Mouse (Mus musculus) megakaryocyte-erythroid progenitor cell, adult 5-6 weeks (primary cell): ENCODE data around the gene Qrich2. TPM values are rescaled to one million over a fixed set of nuclear protein-coding genes. Genes with fewer than 3 reads are reported as not detected.
"Not testable (repeated sequence)": the region's sequence is repeated elsewhere in the genome, so short reads cannot be mapped to it uniquely, and the experiment has no call there.

Source experiments
- ATAC-seq: replicated peaks from 2 replicates; pipeline ENCODE4 v1.8.0; 2016; ENCODE audit warnings: mild to moderate bottlenecking, inconsistent platforms; ENCODE audit not compliant: severe bottlenecking, poor library complexity, low FRiP score, low TSS enrichment
- total RNA-seq, 2 experiments: library from RNA; stranded (forward) in 1 of 2; stranded (reverse) in 1 of 2; fragments of 200-1000, 215-1000 nt in 1 of 2; fragments of >200 nt in 1 of 2; fragmentation: Nextera tagmentation in 1 of 2; gene quantifications; 2 replicates each; pipeline ENCODE4 v1.2.3; 2014 to 2017

The Qrich2 gene
- total RNA-seq, 2 experiments from 2014 or later = not detected

DNA sequence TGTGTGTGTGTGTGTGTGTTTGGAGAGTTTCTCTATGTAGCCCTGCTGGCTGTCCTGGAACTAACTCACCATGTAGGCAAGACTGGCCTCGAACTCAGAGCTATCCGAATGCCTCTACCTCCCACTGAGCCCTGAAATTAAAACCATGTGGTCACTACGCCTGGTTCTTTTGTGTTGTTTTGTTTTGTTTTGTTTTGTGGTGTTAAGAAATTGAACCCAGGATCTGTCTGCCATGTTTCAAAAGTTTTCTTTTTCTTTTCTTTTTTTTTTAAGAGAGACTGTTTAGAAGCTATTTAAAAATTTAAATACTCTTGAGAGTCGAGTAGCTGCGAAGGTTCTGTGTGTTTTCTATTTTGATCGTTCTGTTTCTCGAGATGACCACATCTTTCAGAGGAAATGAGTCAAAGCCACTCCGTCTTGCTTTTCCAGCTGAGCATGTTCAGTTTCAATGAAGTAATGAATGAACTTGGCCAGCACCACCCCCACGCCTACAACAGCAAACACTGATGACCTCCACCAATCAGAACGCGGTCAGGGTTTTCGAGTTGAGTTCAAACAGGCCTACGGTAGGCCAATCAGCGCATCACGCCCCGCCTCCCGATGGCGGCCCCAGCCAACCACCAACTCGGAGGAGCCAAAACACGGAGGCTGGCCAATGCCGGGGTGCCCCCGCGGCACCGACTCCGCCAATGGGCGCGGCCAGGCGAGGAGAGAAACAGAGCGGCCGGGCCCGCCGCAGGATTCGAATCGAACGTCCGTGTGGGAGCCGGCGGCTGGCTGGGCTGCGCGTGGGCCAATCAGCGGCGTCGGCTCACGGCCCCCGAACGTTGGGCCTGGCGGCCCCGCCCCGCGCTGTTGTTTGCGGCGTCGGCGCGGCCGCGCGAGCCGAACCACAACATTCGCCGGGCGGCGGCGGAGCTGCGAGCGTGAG is 32.4 kb downstream of the Qrich2 start, which contains the start of gene Ubald2:
Ubald2 (plus strand) TSS at position 739 of the 931 bp plus-strand sequence.
- ATAC-seq = peak; percentile 94

DNA sequence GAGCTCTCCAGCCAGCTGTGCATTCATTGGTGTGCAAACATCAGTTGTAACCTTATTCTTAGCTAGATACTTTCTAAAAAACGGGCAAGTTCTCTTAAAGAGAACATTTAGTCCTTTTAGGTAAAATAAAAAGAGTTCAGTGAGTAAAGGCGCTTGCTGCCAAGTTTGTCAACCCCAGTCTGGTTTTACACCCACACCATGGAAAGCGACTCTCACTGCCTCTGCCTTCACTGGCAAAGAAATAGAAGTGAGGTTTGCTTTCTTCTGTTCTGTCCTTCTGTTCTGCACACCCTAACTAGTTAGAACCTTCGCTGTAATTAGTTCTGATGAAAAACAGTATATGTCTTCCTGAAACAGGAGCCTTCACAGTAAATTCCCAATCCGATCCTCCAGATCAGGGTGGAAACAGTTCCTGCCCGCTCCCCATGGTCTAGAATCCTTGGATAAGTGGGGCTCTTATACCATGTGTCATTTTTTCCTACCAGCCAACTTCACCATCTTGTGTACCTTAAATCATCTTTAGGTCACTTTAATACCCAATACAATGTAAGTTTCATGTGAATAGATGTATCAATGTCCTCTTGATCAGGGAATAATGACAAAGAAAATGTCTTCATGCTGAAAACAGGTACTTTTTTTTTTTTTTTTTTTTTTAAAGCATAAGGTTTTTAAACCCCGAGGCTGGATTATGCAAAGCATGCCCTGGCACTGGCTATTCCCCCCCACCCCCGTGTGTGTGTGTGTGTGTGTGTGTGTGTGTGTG is 33.3 kb downstream of the Qrich2 start:
- no peak for ATAC-seq

DNA sequence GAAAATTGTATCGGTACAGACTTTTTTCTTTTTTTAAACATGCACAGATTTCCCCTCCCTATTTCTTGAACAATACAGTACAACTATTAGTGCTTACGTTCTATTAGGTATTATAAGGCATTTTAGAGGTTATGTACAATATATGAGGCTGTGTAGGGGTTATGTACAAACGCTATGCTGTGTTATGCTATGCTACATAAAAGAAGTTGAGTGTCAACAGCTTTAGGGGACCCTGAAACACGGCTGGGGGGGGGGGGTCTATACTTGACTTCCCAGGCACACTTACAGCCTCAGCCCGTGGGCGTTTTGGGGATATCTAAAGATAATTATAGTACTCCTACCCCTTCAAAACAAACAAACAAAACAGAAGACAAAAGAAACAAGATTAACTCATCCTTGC is 33.9 kb downstream of the Qrich2 start:
- no peak for ATAC-seq

DNA sequence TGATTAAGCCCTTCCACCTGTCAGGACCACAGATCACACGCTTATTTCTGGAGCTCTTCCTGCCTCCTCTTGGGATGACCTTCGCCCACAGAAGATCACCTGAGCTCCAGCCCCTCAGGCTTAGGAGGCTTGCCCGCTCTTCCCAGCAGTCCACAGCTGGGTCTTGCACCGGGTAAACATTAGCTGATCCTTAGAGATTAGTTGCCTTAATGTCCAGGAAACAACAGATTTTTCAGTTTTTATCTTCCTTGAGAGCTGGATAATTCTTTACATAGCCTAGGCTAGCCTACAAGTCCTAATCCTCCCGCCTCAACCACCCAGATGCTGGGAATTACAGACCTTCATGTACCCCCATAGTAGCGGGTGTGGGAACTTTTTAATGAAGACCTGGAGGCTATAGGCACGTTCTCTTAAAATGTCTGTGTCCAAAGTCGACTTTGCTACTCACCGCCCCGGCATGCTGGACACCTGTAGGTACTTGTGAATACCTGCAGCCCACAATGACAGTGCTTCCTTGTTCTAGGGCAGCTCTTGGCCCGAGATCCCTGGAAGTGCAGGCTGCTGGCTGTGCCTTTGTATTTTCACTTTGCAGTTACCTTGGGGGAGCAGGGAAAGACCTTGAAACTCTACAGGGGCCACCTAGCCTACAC is 34.5 kb downstream of the Qrich2 start:
- no peak for ATAC-seq

DNA sequence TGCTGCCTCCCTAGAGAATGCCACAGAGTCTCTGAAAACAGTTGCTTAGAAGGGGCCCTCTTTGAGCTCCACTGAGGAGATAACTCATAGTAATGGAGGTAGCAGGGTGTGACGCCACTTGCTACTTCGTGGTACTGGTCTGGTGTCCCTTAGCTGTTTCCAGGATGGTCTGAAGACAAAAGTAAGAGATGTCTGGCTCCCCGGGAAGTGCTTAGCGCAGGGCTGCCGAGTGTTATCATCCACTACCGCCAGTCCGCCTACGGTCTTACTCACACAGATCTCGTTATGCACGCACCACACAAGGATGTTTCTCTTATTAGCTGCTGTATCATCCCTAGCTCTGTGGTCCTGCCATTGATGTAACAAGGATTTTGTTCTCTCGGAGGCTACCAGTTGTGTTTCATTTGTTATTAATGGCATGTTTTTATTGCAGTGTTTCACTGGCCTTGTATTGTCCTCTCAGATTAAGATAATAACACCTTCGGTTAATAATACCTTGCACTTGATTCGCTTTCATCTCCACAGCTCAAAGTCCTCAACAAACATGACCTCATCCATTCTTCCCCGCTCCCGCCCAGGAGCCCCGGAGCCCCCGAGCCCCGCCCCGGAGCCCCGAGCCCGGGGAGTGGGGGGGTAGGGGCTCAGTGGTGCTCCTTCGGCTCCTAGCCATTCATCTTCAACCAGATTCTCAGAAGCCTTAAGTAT is 35.2 kb downstream of the Qrich2 start:
- no peak for ATAC-seq

DNA sequence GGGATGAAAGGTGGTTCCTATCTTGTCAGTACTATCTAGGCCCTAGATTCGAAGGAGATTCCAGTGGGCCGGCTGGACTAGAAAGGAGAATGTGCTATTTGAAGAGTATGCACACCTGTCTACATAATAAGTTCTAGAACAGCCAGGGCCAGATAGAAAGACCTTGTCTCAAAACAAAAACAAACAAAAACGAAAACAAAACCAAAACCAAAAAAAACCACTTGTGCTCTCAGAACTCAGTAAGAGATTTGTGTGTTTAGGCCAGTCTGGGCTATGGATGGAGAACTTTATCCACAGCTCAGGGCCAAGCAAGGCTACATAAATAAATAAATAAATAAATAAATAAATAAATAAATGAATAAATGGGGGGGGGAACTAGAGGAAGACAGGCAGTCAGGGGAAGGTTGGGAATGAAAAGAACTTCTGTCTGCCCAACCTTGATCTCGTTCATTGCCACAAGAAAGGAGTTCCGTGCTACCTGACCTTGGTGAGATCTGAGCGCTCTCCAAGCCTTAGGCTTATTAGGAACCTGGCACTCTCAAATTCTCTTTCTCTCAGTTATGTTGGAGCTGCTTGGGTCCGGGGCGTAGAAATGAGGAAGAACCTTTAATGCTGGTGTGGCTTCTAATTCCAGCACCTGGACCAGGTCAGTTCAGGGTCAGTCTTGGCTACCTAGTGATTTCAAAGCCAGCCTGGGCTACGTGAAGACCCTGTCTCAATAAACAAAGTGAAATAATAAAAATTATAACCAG is 36.0 kb downstream of the Qrich2 start:
- ATAC-seq = no peak

DNA sequence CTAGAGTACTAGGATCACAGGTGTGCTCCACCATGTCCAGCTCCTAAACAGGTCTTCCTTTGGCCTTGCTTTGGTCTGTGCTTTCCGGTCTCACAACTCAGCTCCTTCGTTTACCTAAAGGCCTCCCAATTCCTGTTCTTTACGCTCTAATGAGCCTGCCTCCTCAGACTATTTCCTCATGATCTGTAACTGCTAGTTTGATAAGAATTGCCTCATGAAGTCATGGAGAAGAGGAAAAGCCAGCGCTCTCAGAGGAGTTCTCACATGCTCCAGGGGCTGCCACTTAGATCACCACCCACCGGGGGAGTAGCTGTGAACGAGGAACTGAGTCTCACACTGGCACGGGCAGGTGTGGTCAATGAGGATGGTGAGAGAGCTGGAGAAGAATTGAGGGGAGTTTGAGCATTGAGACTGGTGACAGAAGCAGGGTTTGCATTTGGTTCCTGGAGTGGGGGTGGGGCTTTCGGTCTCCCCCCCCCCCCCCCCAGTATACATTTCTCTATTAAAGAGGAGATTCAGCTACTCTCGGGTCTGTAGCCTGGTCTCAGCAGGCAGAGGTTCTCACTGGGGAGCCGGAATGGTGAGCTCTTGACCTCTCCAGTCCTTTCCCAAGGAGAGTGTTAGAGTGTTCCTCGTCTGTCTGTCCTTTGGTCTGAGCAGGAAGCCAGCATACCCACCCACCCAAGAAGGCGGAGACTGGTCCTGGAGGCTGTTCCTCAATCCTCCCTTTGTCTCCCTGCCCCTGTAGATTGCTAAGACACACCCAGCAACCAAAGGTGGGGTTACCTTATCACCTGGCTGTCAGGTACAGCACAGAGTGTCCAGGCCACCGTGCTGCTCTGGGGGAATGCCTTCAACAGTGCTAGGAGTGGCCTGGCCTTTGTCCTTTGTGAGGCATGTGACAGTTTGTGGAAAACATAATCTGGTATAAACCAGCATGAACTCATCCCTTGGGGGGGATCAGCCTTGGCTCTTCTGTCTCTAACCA is 36.9 kb downstream of the Qrich2 start:
- no peak; the same call in 1 of the 2 replicates for ATAC-seq

DNA sequence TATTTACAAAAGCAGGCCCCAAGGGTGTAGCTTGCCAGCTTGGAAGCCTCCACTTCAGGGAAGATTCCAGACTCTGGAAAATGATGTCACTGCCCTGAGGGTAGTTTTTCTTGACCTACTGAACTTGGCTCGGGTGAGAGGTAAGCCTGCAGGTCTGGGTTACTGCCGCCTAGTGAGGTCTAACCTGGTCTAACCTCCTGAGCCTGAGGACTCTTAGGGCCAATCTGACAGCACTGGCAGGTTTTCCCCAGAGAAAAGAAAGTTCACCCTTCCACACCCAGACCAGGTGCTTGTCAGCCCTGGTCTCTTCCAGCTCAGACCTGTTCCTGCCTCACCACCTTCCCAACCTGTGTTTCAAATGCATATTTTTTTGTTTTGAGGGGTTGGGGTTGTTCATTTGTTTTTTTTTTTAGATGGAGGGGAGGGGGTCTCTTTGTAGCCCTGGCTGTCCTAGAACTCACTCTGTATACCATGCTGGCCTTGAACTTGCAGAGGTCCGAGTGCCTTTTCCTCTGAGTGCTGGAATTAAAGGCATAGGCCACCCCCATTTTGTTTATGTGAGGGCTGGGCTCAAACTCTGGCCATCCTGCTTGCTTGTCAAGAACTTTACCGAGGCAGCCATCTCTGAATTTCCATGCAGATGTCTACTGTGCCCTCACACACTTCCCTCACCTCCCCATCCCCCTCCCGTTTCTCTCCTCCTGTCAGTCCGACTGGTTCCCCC is 39.0 kb downstream of the Qrich2 start:
- ATAC-seq = no peak

DNA sequence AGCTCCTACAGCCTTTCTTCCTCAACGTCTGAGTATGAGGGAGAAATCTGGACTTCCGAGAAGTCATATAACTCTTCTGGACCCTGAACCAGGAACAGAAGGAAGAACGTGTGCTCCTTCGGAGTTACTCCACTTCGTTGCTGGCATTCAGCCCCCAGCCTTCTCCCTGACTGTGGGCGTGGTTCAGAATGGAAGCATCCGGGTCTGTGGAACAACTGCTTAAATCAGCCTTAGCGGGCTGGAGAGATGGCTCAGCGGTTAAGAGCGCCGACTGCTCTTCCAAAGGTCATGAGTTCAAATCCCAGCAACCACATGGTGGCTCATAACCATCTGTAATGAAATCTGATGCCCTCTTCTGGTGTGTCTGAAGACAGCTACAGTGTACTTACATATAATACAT is 39.7 kb downstream of the Qrich2 start:
- ATAC-seq = not testable (repeated sequence)

DNA sequence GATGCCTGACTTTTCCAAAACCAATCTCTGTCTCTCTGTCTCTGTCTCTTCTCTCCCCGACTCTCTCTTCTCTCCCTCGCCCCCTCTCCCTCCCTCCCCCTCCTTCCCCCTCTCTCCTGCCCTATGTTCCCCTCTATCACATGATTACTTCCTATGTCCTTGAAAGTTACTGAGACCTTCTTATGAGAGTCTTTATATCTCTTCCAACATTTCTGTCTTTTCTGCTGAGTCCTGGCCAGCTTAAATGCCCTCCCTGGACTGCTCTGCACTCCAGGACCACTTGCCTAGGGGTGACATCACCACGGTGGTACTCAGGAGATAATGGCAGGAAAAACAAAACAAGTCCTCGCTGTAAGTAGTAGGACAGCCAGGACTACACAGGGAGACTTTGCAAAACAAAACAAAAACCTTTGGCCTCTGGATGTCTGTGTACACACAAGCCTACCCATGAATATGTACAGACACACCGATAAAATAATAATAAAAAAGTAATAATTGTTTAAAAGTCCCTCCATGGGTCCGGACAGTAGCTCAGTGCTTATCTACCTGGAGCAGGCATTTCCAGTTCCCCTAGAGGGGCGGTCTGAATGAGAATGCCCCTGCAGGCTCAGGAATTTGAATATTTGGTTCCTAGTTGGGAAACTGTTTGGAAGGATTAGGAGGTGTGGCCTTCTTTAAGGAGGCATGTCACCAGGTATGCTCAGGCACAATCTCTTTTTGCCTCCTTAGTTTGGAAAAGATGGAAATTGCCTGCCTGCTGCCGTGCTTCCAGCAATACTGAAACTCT is 41.2 kb downstream of the Qrich2 start:
- peak; percentile 30; the same call in 1 of the 2 replicates for ATAC-seq

DNA sequence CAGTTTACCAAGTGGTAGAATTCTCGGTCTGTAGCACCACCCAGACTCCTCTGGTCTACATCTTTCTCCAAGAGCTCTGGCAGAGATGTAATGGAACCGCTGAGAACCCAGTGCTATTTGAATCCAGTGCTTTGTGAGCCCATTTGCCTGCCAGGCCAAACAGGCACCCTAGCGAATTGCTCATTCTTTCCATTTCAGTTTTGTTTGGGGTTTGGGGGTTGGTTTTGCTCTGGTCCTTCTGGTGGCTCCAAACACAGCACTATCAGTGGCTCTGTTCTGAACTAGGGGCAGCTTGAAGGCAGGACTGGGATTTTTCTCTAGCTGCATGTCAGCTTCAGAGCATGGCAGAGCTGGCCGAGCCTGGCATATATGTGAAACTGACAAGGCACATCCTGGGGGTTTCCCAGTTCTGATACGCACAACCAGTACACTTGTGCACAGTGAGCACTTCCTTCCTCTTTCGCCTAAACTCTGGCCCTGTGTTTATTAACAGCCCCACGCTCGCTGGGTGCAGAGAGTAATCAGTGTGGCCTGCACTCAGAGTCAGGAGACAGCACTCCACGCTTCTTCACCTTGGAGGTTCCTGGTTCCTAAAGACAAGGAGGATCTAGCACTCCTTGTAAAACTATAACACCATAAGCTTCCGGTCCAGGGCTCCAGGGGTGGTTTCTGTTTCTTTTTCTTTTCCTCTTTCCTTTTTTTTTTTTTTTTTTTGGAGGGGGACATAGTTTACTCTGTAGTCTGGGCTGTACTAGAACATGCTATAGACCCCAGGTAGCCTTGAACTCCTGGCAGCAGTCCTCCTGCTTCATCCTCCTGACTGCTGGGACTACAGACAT is 42.0 kb downstream of the Qrich2 start:
- ATAC-seq = 0 out of 2 replicates have a peak, but pooled peaks have one; percentile 52

DNA sequence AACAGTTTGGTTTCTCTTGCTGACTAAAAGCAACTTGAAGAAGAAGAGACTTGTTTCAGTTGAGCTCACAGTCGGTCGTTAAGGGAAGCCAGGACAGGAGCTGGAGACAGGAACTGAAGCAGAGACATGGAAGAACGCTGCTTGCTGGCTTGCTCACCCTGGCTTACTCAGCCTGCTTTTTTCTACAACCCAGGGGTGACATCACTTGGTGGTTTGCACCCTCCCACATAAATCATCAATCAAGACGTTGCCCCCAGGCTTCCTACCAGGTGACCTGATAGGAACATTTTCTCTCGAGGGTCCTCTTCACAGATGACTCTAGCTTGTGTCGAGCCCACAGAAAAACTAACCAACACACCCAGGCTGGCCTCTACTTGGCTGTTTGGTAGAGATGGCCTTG is 42.8 kb downstream of the Qrich2 start:
- no peak for ATAC-seq

DNA sequence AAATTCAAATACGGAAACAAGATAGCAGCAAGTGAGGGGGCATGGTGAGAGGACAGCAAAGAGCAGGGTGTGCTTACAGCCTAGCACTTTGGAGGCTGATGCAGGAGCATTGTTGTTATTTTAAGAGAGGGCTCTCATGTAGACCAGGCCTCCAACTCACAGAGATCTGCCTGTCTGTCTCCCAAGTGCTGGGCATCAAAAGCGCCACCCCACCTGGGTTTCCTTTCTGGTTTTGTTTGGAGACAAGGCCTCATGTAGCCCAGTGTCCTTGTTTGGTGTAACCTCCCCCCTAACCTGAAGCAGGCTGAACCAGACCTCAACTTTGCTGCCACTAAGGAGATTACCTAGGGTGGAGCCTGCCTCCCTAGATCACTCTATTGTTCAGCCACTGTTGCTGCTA is 43.5 kb downstream of the Qrich2 start:
- no peak for ATAC-seq

DNA sequence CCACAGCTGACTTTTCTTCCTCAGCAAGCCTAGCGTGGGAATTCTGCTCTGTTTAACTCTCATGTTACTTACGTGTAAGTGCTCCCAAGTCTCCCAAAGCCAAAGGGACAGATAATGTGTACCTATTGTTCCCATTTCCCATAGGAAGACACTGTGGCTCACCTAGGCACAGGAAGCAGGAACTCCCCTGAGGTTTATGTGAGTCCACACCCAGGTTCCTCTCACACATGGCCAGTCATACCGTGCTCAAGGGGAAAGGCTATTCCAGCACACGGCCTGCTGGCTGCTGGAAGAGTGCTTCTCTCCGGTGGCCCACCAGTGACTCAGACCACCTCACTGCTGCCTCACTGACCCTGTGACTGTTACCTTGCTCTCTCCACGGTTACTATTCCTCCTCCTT is 44.9 kb downstream of the Qrich2 start:
- no peak for ATAC-seq

DNA sequence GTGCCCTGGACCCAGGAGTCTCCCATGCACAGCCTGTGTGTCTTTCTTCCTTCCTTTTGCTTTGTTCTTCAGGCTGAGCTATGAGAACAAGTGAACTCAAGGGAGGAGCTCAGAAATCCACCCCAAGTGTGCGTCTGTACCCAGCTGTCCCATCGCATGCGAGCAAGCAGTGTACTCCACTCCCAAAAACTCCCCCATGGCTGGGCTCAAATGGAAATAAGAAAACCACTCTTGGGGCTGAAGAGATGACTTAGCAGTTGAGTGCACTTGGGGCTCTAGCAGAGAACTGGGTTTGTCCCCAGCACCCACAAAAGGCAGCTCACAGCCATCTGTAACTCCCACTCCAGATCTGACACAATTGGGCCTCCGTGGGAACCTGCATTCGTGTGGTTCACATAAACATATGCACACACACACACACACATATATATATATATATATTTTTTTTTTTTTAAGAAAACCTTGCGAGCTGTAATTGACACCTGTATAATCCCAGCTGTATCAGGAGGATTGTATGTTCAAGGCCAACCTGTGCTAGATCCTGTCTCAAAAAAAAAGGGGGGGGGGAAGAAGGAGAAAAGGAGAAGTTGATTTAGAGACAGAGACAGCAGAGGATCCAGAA is 47.1 kb downstream of the Qrich2 start:
- ATAC-seq = no peak
